Mouse (Mus musculus) liver, embryonic 14.5 days (tissue): ENCODE data around the gene Trp53tg5. TPM values are rescaled to one million over a fixed set of nuclear protein-coding genes. Genes with fewer than 3 reads are reported as not detected.

Source experiments
- ATAC-seq: fragments of 200-750 bp; cut with Nextera tagmentation; 2 replicates; pipeline ENCODE4 v1.8.0; 2017; ENCODE audit warnings: moderate number of reproducible peaks, mild to moderate bottlenecking, moderate library complexity; ENCODE audit not compliant: insufficient read depth
- DNase-seq, 3 experiments: peaks; one replicate each; pipeline ENCODE4 v3.0.0-alpha.2; 2012 to 2013; ENCODE audit warnings: low read depth in 3 of 3, low spot score in 3 of 3
- H3K27ac ChIP-seq: fragments of 300-500 bp; sonication (generic); 2 replicates; pipeline ENCODE4 v1.5.1; 2014; ENCODE audit warnings: moderate library complexity, mild to moderate bottlenecking, control low read depth, inconsistent platforms
- H3K27me3 ChIP-seq: fragments of 300-500 bp; sonication (generic); 2 replicates; pipeline ENCODE4 v1.6.1; 2014; ENCODE audit warnings: mild to moderate bottlenecking, low read length, moderate library complexity; ENCODE audit not compliant: control insufficient read depth, insufficient read depth
- H3K36me3 ChIP-seq: fragments of 300-500 bp; sonication (generic); replicated peaks from 2 replicates; pipeline ENCODE4 v1.6.1; 2014; ENCODE audit warnings: low read depth; ENCODE audit not compliant: control insufficient read depth, insufficient read depth
- H3K4me1 ChIP-seq, 2 experiments: fragments of 200-500 bp in 1 of 2; fragments of 300-500 bp in 1 of 2; sonication (generic) in 1 of 2; replicated peaks; 2 replicates each; pipeline ENCODE4 v1.6.1; 2012 to 2014; ENCODE audit warnings: antibody characterized with exemption in 1 of 2, inconsistent platforms in 1 of 2, low read length in 1 of 2; ENCODE audit not compliant: control insufficient read depth in 2 of 2, insufficient read depth in 2 of 2
- H3K4me2 ChIP-seq: fragments of 300-500 bp; sonication (generic); 2 replicates; pipeline ENCODE4 v1.6.1; 2014; ENCODE audit warnings: low read depth, mild to moderate bottlenecking, control low read depth, moderate library complexity
- H3K4me3 ChIP-seq, 2 experiments: fragments of 200-500 bp in 1 of 2; fragments of 300-500 bp in 1 of 2; sonication (generic) in 1 of 2; 2 replicates each; pipeline ENCODE4 v1.5.1; 2012 to 2014; ENCODE audit warnings: low read depth in 2 of 2, low read length in 2 of 2, mild to moderate bottlenecking in 2 of 2, control low read depth in 1 of 2, inconsistent platforms in 1 of 2, moderate library complexity in 1 of 2; ENCODE audit not compliant: insufficient read depth in 1 of 2
- H3K9ac ChIP-seq: fragments of 300-500 bp; sonication (generic); replicated peaks from 2 replicates; pipeline ENCODE4 v1.6.1; 2014; ENCODE audit warnings: mild to moderate bottlenecking, control low read depth, moderate library complexity
- H3K9me3 ChIP-seq: fragments of 300-500 bp; sonication (generic); 2 replicates; pipeline ENCODE4 v1.6.1; 2016; ENCODE audit warnings: low read length, mixed read lengths; ENCODE audit not compliant: control insufficient read depth
- CTCF ChIP-seq: IDR thresholded peaks from 2 replicates; pipeline ENCODE4 v1.5.1; 2016; ENCODE audit warnings: antibody characterized with exemption, low read depth, control low read depth
- EP300 ChIP-seq: IDR thresholded peaks from 2 replicates; pipeline ENCODE4 v1.6.1; 2016; ENCODE audit warnings: antibody characterized with exemption, low read depth
- WGBS: fragments of 180-500 bp; shearing (Covaris S2); extraction: QIAGEN DNeasy Blood & Tissue Kit; methylation state at CpG from one replicate; pipeline ENCODE4 v1.1.7; 2014; ENCODE audit not compliant: insufficient replicate concordance; 5-methylcytosine and 5-hydroxymethylcytosine counted together
- polyA plus RNA-seq, 2 experiments: library from polyadenylated mRNA; depleted of rRNA in 1 of 2; stranded (reverse) in 1 of 2; unstranded in 1 of 2; fragments of >200 nt; fragmentation: Nextera tagmentation in 1 of 2; extraction: Ambion mirVana in 1 of 2; gene quantifications; 2 replicates each; pipeline versions ENCODE4 v1.2.1 to v1.2.3; 2012 to 2014

The Trp53tg5 gene
- polyA plus RNA-seq, 2 experiments: not detected

- Histone ChIP-seq H3K27me3 (no peaks in the 10 kb centered on the region), H3K4me2 (no peak overlapping the region), H3K36me3 (no peaks in the 10 kb centered on the region), H3K27ac (no peak overlapping the region), H3K4me1 (no peaks in the 10 kb centered on the region), H3K9me3 (no peaks in the 10 kb centered on the region), H3K9ac (no peak overlapping the region), H3K4me3 (no peak overlapping the region)
- TF ChIP-seq EP300: no peak
- TF ChIP-seq CTCF: no peak
- ATAC-seq (no peak), DNase-seq (no peak)
- WGBS: 76% methylated on average over 8 of the region's 8 CpGs
These were observed 49.1 kb downstream of the Trp53tg5 start for GRCm38 (mm10) chr2:164424406-164424805.

- ATAC-seq (no peak), DNase-seq (no peak)
- Histone ChIP-seq H3K4me2 (no peak overlapping the region), H3K27me3 (no peaks in the 10 kb centered on the region), H3K36me3 (no peaks in the 10 kb centered on the region), H3K9me3 (no peaks in the 10 kb centered on the region), H3K27ac (no peak overlapping the region), H3K4me3 (no peak overlapping the region), H3K4me1 (no peaks in the 10 kb centered on the region), H3K9ac (no peak overlapping the region)
- no peak for TF ChIP-seq EP300
- no peak for TF ChIP-seq CTCF
- WGBS: 72% methylated on average over 11 of the region's 11 CpGs
These were observed 50.1 kb downstream of the Trp53tg5 start for GRCm38 (mm10) chr2:164423464-164423863.

- Histone ChIP-seq H3K27ac (no peak overlapping the region), H3K4me1 (no peaks in the 10 kb centered on the region), H3K4me3 (no peak overlapping the region), H3K27me3 (no peaks in the 10 kb centered on the region), H3K9ac (no peak overlapping the region), H3K9me3 (no peaks in the 10 kb centered on the region), H3K4me2 (no peak overlapping the region), H3K36me3 (no peaks in the 10 kb centered on the region)
- DNase-seq (no peak), ATAC-seq (no peak)
- TF ChIP-seq EP300 (no peak), CTCF (no peak)
- WGBS: 70% methylated on average over 15 of the region's 15 CpGs
These were observed 50.7 kb downstream of the Trp53tg5 start for GRCm38 (mm10) chr2:164422675-164423393.

- Histone ChIP-seq H3K9me3 (no peaks in the 10 kb centered on the region), H3K27ac (no peak overlapping the region), H3K4me2 (no peak overlapping the region), H3K9ac (no peak overlapping the region), H3K36me3 (no peaks in the 10 kb centered on the region), H3K4me1 (no peaks in the 10 kb centered on the region), H3K27me3 (no peaks in the 10 kb centered on the region), H3K4me3 (no peak overlapping the region)
- no peak for TF ChIP-seq EP300
- no peak for TF ChIP-seq CTCF
- WGBS: 68% methylated on average over 8 of the region's 8 CpGs
- DNase-seq (no peak), ATAC-seq (no peak)
These were observed 51.5 kb downstream of the Trp53tg5 start for GRCm38 (mm10) chr2:164421979-164422378.

GRCm38 (mm10) chr2:164421306-164421705 lies 52.2 kb downstream of the Trp53tg5 start:
- no peak overlapping the region for H3K27ac ChIP-seq
- H3K9ac ChIP-seq: no peak overlapping the region
- ATAC-seq: no peak
- no peaks in the 10 kb centered on the region for H3K4me1 ChIP-seq
- TF ChIP-seq CTCF (no peak), EP300 (no peak)
- 66% methylated on average over 7 of the region's 7 CpGs for WGBS
- no peak overlapping the region for H3K4me2 ChIP-seq
- no peaks in the 10 kb centered on the region for H3K36me3 ChIP-seq
- H3K4me3 ChIP-seq: no peak overlapping the region
- H3K27me3 ChIP-seq: no peaks in the 10 kb centered on the region
- no peaks in the 10 kb centered on the region for H3K9me3 ChIP-seq
- DNase-seq: no peak

Other genes starting within 250 kb of the Trp53tg5 start
- not detected in 2 replicates for gene Svs2, start 235.3 kb downstream of the Trp53tg5 start, polyA plus RNA-seq (2012; rRNA removed)
- not detected in 2 replicates for gene Svs2, start 235.3 kb downstream of the Trp53tg5 start, polyA plus RNA-seq (2014; fragmentation: Nextera tagmentation; extraction: Ambion mirVana)
- not detected in 2 replicates for gene Svs3b, start 217.1 kb downstream of the Trp53tg5 start, polyA plus RNA-seq (2012; rRNA removed)
- gene Svs3b, start 217.1 kb downstream of the Trp53tg5 start, polyA plus RNA-seq (2014; fragmentation: Nextera tagmentation; extraction: Ambion mirVana): not detected in 2 replicates
- gene Svs4, start 195.3 kb downstream of the Trp53tg5 start, polyA plus RNA-seq (2012; rRNA removed): not detected in 2 replicates
- not detected in 2 replicates for gene Svs4, start 195.3 kb downstream of the Trp53tg5 start, polyA plus RNA-seq (2014; fragmentation: Nextera tagmentation; extraction: Ambion mirVana)
- not detected in 2 replicates for gene Svs3a, start 184.5 kb downstream of the Trp53tg5 start, polyA plus RNA-seq (2012; rRNA removed)
- not detected in 2 replicates for gene Svs3a, start 184.5 kb downstream of the Trp53tg5 start, polyA plus RNA-seq (2014; fragmentation: Nextera tagmentation; extraction: Ambion mirVana)
- not detected in 2 replicates for gene Svs6, start 157.0 kb downstream of the Trp53tg5 start, polyA plus RNA-seq (2012; rRNA removed)
- gene Svs6, start 157.0 kb downstream of the Trp53tg5 start, polyA plus RNA-seq (2014; fragmentation: Nextera tagmentation; extraction: Ambion mirVana): not detected in 2 replicates
- not detected in 2 replicates for gene Svs5, start 141.0 kb downstream of the Trp53tg5 start, polyA plus RNA-seq (2012; rRNA removed)
- gene Svs5, start 141.0 kb downstream of the Trp53tg5 start, polyA plus RNA-seq (2014; fragmentation: Nextera tagmentation; extraction: Ambion mirVana): not detected in 2 replicates
- gene Slpi, start 84.6 kb downstream of the Trp53tg5 start, polyA plus RNA-seq (2012; rRNA removed): 5.0 and 10.1 TPM in 2 replicates
- gene Slpi, start 84.6 kb downstream of the Trp53tg5 start, polyA plus RNA-seq (2014; fragmentation: Nextera tagmentation; extraction: Ambion mirVana): 19.9 and 20.8 TPM in 2 replicates
- gene Rbpjl, start 70.6 kb downstream of the Trp53tg5 start, polyA plus RNA-seq (2012; rRNA removed): 0.06 and 0.08 TPM in 2 replicates
- 0.05 TPM in 1 of 2 replicates, not detected in the other for gene Rbpjl, start 70.6 kb downstream of the Trp53tg5 start, polyA plus RNA-seq (2014; fragmentation: Nextera tagmentation; extraction: Ambion mirVana)
- 0.16 and 0.44 TPM in 2 replicates for gene Matn4, start 68.6 kb downstream of the Trp53tg5 start, polyA plus RNA-seq (2012; rRNA removed)
- gene Matn4, start 68.6 kb downstream of the Trp53tg5 start, polyA plus RNA-seq (2014; fragmentation: Nextera tagmentation; extraction: Ambion mirVana): not detected in 2 replicates
- 9.7 and 10.8 TPM in 2 replicates for gene Sdc4, start 29.8 kb downstream of the Trp53tg5 start, polyA plus RNA-seq (2012; rRNA removed)
- gene Sdc4, start 29.8 kb downstream of the Trp53tg5 start, polyA plus RNA-seq (2014; fragmentation: Nextera tagmentation; extraction: Ambion mirVana): 23.8 and 25.4 TPM in 2 replicates
- 15.9 and 20.6 TPM in 2 replicates for gene Sys1, start 16.8 kb downstream of the Trp53tg5 start, polyA plus RNA-seq (2012; rRNA removed)
- gene Sys1, start 16.8 kb downstream of the Trp53tg5 start, polyA plus RNA-seq (2014; fragmentation: Nextera tagmentation; extraction: Ambion mirVana): 30.7 TPM in 2 replicates
- gene Gm20458, start 12.8 kb downstream of the Trp53tg5 start, polyA plus RNA-seq (2012; rRNA removed): 0.13 and 1.7 TPM in 2 replicates
- gene Gm20458, start 12.8 kb downstream of the Trp53tg5 start, polyA plus RNA-seq (2014; fragmentation: Nextera tagmentation; extraction: Ambion mirVana): 1.9 and 5.9 TPM in 2 replicates
- gene Dbndd2, start 12.4 kb upstream of the Trp53tg5 start, polyA plus RNA-seq (2012; rRNA removed): 4.0 and 5.8 TPM in 2 replicates
- 1.4 and 4.0 TPM in 2 replicates for gene Dbndd2, start 12.4 kb upstream of the Trp53tg5 start, polyA plus RNA-seq (2014; fragmentation: Nextera tagmentation; extraction: Ambion mirVana)
- 21.7 and 26.5 TPM in 2 replicates for gene Pigt, start 23.8 kb upstream of the Trp53tg5 start, polyA plus RNA-seq (2012; rRNA removed)
- 25.6 and 28.5 TPM in 2 replicates for gene Pigt, start 23.8 kb upstream of the Trp53tg5 start, polyA plus RNA-seq (2014; fragmentation: Nextera tagmentation; extraction: Ambion mirVana)
- 0.96 and 1.2 TPM in 2 replicates for gene Wfdc2, start 88.7 kb upstream of the Trp53tg5 start, polyA plus RNA-seq (2012; rRNA removed)
- 0.56 and 1.7 TPM in 2 replicates for gene Wfdc2, start 88.7 kb upstream of the Trp53tg5 start, polyA plus RNA-seq (2014; fragmentation: Nextera tagmentation; extraction: Ambion mirVana)
- not detected in 2 replicates for gene Spint3, start 99.7 kb upstream of the Trp53tg5 start, polyA plus RNA-seq (2012; rRNA removed)
- not detected in 2 replicates for gene Spint3, start 99.7 kb upstream of the Trp53tg5 start, polyA plus RNA-seq (2014; fragmentation: Nextera tagmentation; extraction: Ambion mirVana)
- gene Wfdc6a, start 111.7 kb upstream of the Trp53tg5 start, polyA plus RNA-seq (2012; rRNA removed): 0.06 and 0.11 TPM in 2 replicates
- gene Wfdc6a, start 111.7 kb upstream of the Trp53tg5 start, polyA plus RNA-seq (2014; fragmentation: Nextera tagmentation; extraction: Ambion mirVana): 0.19 TPM in 1 of 2 replicates, not detected in the other
- not detected in 2 replicates for gene Eppin, start 119.9 kb upstream of the Trp53tg5 start, polyA plus RNA-seq (2012; rRNA removed)
- not detected in 2 replicates for gene Eppin, start 119.9 kb upstream of the Trp53tg5 start, polyA plus RNA-seq (2014; fragmentation: Nextera tagmentation; extraction: Ambion mirVana)
- gene Wfdc6b, start 139.8 kb upstream of the Trp53tg5 start, polyA plus RNA-seq (2012; rRNA removed): not detected in 2 replicates
- gene Wfdc6b, start 139.8 kb upstream of the Trp53tg5 start, polyA plus RNA-seq (2014; fragmentation: Nextera tagmentation; extraction: Ambion mirVana): not detected in 2 replicates
- gene Wfdc8, start 139.9 kb upstream of the Trp53tg5 start, polyA plus RNA-seq (2012; rRNA removed): not detected in 2 replicates
- gene Wfdc8, start 139.9 kb upstream of the Trp53tg5 start, polyA plus RNA-seq (2014; fragmentation: Nextera tagmentation; extraction: Ambion mirVana): not detected in 2 replicates
- not detected in 2 replicates for gene Wfdc16, start 165.1 kb upstream of the Trp53tg5 start, polyA plus RNA-seq (2012; rRNA removed)
- not detected in 2 replicates for gene Wfdc16, start 165.1 kb upstream of the Trp53tg5 start, polyA plus RNA-seq (2014; fragmentation: Nextera tagmentation; extraction: Ambion mirVana)
- gene Wfdc10, start 182.3 kb upstream of the Trp53tg5 start, polyA plus RNA-seq (2012; rRNA removed): not detected in 2 replicates
- gene Wfdc10, start 182.3 kb upstream of the Trp53tg5 start, polyA plus RNA-seq (2014; fragmentation: Nextera tagmentation; extraction: Ambion mirVana): not detected in 2 replicates
- not detected in 2 replicates for gene Wfdc9, start 182.9 kb upstream of the Trp53tg5 start, polyA plus RNA-seq (2012; rRNA removed)
- not detected in 2 replicates for gene Wfdc9, start 182.9 kb upstream of the Trp53tg5 start, polyA plus RNA-seq (2014; fragmentation: Nextera tagmentation; extraction: Ambion mirVana)
- not detected in 2 replicates for gene Wfdc11, start 200.4 kb upstream of the Trp53tg5 start, polyA plus RNA-seq (2012; rRNA removed)
- not detected in 2 replicates for gene Wfdc11, start 200.4 kb upstream of the Trp53tg5 start, polyA plus RNA-seq (2014; fragmentation: Nextera tagmentation; extraction: Ambion mirVana)
- not detected in 2 replicates for gene Wfdc13, start 211.4 kb upstream of the Trp53tg5 start, polyA plus RNA-seq (2012; rRNA removed)
- gene Wfdc13, start 211.4 kb upstream of the Trp53tg5 start, polyA plus RNA-seq (2014; fragmentation: Nextera tagmentation; extraction: Ambion mirVana): not detected in 2 replicates
- 0.08 TPM in 1 of 2 replicates, not detected in the other for gene Spint4, start 224.8 kb upstream of the Trp53tg5 start, polyA plus RNA-seq (2012; rRNA removed)
- gene Spint4, start 224.8 kb upstream of the Trp53tg5 start, polyA plus RNA-seq (2014; fragmentation: Nextera tagmentation; extraction: Ambion mirVana): not detected in 2 replicates
- not detected in 2 replicates for gene Spint5, start 241.6 kb upstream of the Trp53tg5 start, polyA plus RNA-seq (2012; rRNA removed)
- not detected in 2 replicates for gene Spint5, start 241.6 kb upstream of the Trp53tg5 start, polyA plus RNA-seq (2014; fragmentation: Nextera tagmentation; extraction: Ambion mirVana)